Mouse (Mus musculus) left cerebral cortex, adult 2 months (tissue): ENCODE measurements around the gene Cldn13. TPM values are rescaled to one million over a fixed set of nuclear protein-coding genes. Genes with fewer than 3 reads are reported as not detected.
A peak's percentile ranks its signal among the peaks of the same experiment; 100 is the strongest.

Experiments
- DNase-seq, 2 experiments: peaks; one replicate each; pipeline ENCODE4 v3.0.0; 2021 to 2022; ENCODE audit warnings: low spot score in 2 of 2, mixed read lengths in 1 of 2; ENCODE audit errors: extremely low spot score in 1 of 2
- H3K27ac ChIP-seq: fragments of 200-600 bp; 2 replicates; pipeline ENCODE4 v1.8.1; 2022
- H3K4me3 ChIP-seq: fragments of 200-600 bp; 2 replicates; pipeline ENCODE4 v1.8.1; 2022
- CTCF ChIP-seq: fragments of 200-600 bp; IDR thresholded peaks from 2 replicates; pipeline ENCODE4 v1.8.1; 2022; ENCODE audit warnings: antibody characterized with exemption, mild to moderate bottlenecking, moderate library complexity
- intact Hi-C: fragments of 180-260 bp; cut with DNase I; formaldehyde crosslinking; loops from one replicate; pipeline ENCODE4 v1.15.1; 2025
- total RNA-seq, 2 experiments: library from RNA; stranded (reverse); gene quantifications; 2 replicates each; pipeline ENCODE4 v1.2.3; 2021

The Cldn13 gene
- total RNA-seq, 2 experiments from 2014 or later, result not detected

- H3K27ac ChIP-seq, result peak within 1 kb of the TSS; percentile 83
- peak within 1 kb of the TSS; percentile 85 for H3K4me3 ChIP-seq
- peak; percentile 68 to 75 for DNase-seq
- TF ChIP-seq CTCF, result no peak
- intact Hi-C loops, result loop anchor here (5.0 kb wide), 1 partner anchor 35 kb away; no protein-coding TSS in a partner anchor
These were observed 17.0 kb upstream of the Cldn13 start, which contains the start of gene Mettl27 for GRCm38 (mm10) chr5:134932179-134932902. Mettl27 (plus strand) TSS chr5:134932368.

DNA sequence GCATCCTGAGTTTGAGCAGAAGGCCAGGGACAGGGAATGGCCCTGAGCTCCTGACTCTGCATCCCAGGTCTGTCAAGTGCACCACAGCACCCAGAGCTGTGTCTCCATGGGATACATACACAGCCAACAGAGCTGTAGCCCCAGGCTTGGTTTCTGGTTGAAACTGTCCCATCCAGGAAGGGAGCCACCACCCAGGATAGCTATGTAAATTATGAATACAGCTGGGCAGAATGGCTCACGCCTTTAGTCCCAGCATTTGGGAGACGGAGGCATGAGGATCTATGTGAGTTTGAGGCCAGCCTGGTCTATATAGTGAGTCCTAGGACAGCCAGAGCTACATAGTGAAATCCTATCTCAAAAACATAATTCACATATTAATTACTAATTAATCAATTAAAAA, 14.7 kb upstream of the Cldn13 start:
- DNase-seq, result no peak
- intact Hi-C loops, result loop anchor here (5.0 to 10.0 kb wide), 2 partner anchors 37 to 155 kb away; partner anchors contain the start of gene Mlxipl
- Histone ChIP-seq H3K4me3 (no peak overlapping the region), H3K27ac (no peak overlapping the region)
- TF ChIP-seq CTCF, result no peak

DNA sequence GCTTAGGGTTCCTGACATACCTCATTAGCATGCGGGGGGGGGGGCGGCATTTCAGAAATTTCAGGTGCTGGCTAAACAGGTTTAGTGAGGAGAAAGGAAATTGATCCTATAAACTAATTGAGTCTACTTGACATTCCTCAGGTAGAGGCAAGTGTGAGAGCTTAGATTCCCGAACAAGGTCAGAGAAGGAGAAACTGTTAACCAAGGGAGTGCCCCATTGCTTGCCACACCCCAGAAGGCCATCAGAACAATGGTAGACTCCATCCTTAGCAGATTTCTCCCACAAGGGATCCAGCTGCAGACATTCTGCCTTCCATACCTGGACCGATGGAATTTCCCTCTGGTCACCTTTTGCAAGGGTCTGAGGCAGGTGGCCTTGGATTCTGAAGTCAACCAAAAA, 11.4 kb upstream of the Cldn13 start:
- no peak overlapping the region for H3K27ac ChIP-seq
- TF ChIP-seq CTCF, result no peak
- intact Hi-C loops, result loop anchor here (10.0 kb wide), 1 partner anchor 158 kb away; the partner anchor contains the start of gene Mlxipl
- H3K4me3 ChIP-seq, result no peak overlapping the region
- DNase-seq, result no peak

GRCm38 (mm10) chr5:134923141-134923540, 7.8 kb upstream of the Cldn13 start:
- Histone ChIP-seq H3K27ac (no peak overlapping the region), H3K4me3 (no peak overlapping the region)
- DNase-seq, result no peak
- intact Hi-C loops, result loop anchor here (10.0 kb wide), 1 partner anchor 162 kb away; the partner anchor contains the start of gene Mlxipl
- TF ChIP-seq CTCF, result no peak

GRCm38 (mm10) chr5:134921106-134921505, 5.8 kb upstream of the Cldn13 start:
- no peak for DNase-seq
- intact Hi-C loops, result loop anchor here (10.0 kb wide), 1 partner anchor 164 kb away; the partner anchor contains the start of gene Mlxipl
- TF ChIP-seq CTCF, result no peak
- H3K27ac ChIP-seq, result no peak overlapping the region
- no peak overlapping the region for H3K4me3 ChIP-seq

- no peak for DNase-seq
- no peak for TF ChIP-seq CTCF
- Histone ChIP-seq H3K27ac (no peak overlapping the region), H3K4me3 (no peak overlapping the region)
- intact Hi-C loops, result loop anchor here (10.0 kb wide), 1 partner anchor 165 kb away; the partner anchor contains the start of gene Mlxipl
These were observed 4.9 kb upstream of the Cldn13 start for GRCm38 (mm10) chr5:134920106-134920687.

- Histone ChIP-seq H3K27ac (no peak overlapping the region), H3K4me3 (no peak overlapping the region)
- no peak for DNase-seq
- intact Hi-C loops, result no loop called here
- TF ChIP-seq CTCF, result no peak
These were observed 3.8 kb upstream of the Cldn13 start for GRCm38 (mm10) chr5:134919097-134919496.

GRCm38 (mm10) chr5:134918071-134918832, 2.9 kb upstream of the Cldn13 start:
- intact Hi-C loops, result no loop called here
- no peak overlapping the region for H3K27ac ChIP-seq
- H3K4me3 ChIP-seq, result no peak overlapping the region
- DNase-seq, result peak in 1 of 2 experiments; percentile 24
- TF ChIP-seq CTCF, result peak; percentile 64

- intact Hi-C loops, result no loop called here
These were observed 816 bp downstream of the Cldn13 start for GRCm38 (mm10) chr5:134914510-134914909.

DNA sequence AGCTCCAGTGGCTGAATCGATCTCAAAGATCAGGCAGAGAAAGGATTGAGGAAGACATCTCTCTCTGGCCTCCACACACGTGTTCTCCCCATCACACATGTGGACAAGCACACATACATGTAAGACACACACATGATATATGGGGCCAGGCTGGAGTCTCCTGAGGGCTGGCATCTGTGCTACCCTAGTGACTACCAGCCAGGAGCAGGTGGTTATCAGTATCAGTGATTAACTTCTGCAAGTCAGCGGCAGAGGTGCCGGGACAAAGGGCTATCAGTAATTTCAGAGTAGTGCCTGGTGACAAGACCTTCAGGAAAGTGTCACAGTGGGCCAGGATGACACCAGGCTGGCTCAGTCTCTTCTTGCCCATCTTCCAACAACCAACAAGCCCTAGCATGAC, 1.6 kb downstream of the Cldn13 start:
- Histone ChIP-seq H3K27ac (no peak overlapping the region), H3K4me3 (no peak overlapping the region)
- no peak for TF ChIP-seq CTCF
- intact Hi-C loops, result no loop called here
- no peak for DNase-seq

More at GRCm38 (mm10) chr5:134914510-134914909, 816 bp downstream of the Cldn13 start:
- TF ChIP-seq CTCF, result no peak
- DNase-seq, result no peak
- no peak overlapping the region for H3K27ac ChIP-seq
- no peak overlapping the region for H3K4me3 ChIP-seq

DNA sequence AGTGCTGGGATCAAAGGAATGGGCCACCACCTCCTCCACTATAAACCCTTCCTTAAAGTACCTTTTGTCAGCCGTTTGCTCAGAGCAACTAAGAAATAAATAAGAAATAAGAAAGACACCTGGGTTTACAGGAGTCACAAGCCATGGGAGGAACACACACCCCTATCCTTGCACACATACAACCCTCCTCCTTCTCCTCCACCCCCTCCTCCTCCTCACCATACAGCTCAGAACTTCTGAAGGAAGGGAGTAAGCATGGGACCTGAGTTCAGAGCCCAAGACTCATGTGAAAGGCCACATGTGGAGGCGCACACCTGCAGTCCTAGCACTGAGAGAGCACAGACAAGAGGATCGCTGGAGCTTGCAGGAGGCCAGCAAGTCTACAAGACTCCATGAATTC, 2.0 kb downstream of the Cldn13 start:
- H3K4me3 ChIP-seq, result no peak overlapping the region
- intact Hi-C loops, result no loop called here
- H3K27ac ChIP-seq, result no peak overlapping the region
- no peak for DNase-seq
- no peak for TF ChIP-seq CTCF

DNA sequence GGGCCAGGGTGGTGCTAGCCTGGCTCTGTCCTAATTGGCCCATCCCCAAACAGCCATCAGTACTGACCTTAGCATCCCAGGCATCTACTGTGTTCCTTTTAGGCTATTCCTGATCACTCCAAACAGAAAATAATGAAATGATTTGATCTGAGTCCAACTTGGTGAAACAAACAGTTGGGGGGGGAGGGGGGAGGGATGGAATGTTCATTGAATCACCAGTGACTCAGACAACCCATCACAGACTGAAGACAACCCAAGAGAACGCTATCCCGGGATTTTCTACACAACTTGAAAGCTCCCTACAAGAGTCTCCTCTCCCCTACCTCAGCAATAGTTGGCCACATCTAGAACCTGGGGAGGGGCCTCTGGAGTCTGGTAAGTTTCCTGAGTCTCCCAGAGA, 3.4 kb downstream of the Cldn13 start:
- TF ChIP-seq CTCF, result no peak
- Histone ChIP-seq H3K27ac (no peak overlapping the region), H3K4me3 (no peak overlapping the region)
- no peak for DNase-seq
- intact Hi-C loops, result no loop called here
